Comparison of ENCODE assay signal across 8 mouse cellular contexts in the genomic region with DNA sequence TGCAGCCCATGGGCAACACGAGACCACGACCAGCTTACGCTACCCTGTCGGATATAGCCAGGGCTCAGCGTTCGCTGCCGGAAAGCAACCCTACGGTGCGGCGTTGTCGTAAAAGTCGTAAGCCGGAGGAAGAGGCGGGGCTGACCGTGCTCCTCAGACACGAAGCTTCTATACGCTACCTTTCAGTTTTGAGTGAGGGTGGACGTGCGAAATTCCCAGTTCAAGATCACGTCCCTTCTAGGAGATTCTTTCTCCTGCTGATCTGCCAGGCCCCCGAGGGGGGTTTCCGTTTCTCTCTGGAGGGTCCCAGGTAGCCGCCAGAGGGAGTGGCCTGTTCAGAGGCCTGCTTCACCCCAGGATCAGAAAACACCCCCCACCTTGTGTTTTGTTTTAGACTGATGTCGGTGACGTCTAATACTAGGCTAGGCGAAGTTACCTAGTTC. TPM values are rescaled to one million over a fixed set of nuclear protein-coding genes. Genes with fewer than 3 reads are reported as not detected.
DNase-seq lines count a peak whose midpoint lies in the region; ATAC-seq and TF ChIP-seq lines count a peak whose summit lies in the region.

Hax1 (minus strand) TSS at position 169 of the 443 bp plus-strand sequence.

- H3K27ac ChIP-seq in cortical plate, adult 2 months (ENCODE audit: insufficient read depth, low read length) = peak within 1 kb of the TSS; percentile 30; the same call in 1 of the 2 replicates

- ATAC-seq in activated CD4-positive, CD25-positive, alpha-beta regulatory T cell, adult 4 months = peak; percentile 90

- H3K36me3 ChIP-seq in megakaryocyte, embryonic 14.5 days (replicated peaks; ENCODE audit: low read length) = peaks cover 70% of the 10 kb centered on the region

- no peaks in the 10 kb centered on the region for H3K27me3 ChIP-seq in megakaryocyte, embryonic 14.5 days (replicated peaks)

- H3K4me1 ChIP-seq in cortical plate, adult 2 months (ENCODE audit: control insufficient read depth, insufficient read depth, low read length) = peaks cover 3% of the 10 kb centered on the region; the same call in 1 of the 2 replicates
- peaks cover 23% of the 10 kb centered on the region for H3K4me1 ChIP-seq in megakaryocyte, embryonic 14.5 days

- TF ChIP-seq CTCF in cortical plate, adult 2 months (IDR thresholded peaks at IDR 0.05; ENCODE audit: extremely low read depth, insufficient read depth, low read length) = no peak

- peak within 1 kb of the TSS; percentile 58 for H3K4me3 ChIP-seq in cortical plate, adult 2 months (ENCODE audit: insufficient read depth, low read length)
- H3K4me3 ChIP-seq in megakaryocyte, embryonic 14.5 days (replicated peaks) = peak within 1 kb of the TSS; percentile 94

- H3K9me3 ChIP-seq in megakaryocyte, embryonic 14.5 days = no peaks in the 10 kb centered on the region

- DNase-seq in gastrocnemius, adult 8-10 months (ENCODE audit: low spot score in 2 of 2) = peak; percentile 86 to 88
- peak; percentile 94 for DNase-seq in hindlimb bud, embryonic 11.5 days (ENCODE audit: extremely low spot score, low read depth, low spot score)
- DNase-seq in left cerebral cortex, adult 8-10 months (ENCODE audit: low spot score in 2 of 2) = peak; percentile 87 to 91
- peak; percentile 96 for DNase-seq in right cerebral cortex, postnatal 10 days (ENCODE audit: low spot score in 2 of 2)
- peak; percentile 88 for DNase-seq in urinary bladder, postnatal 25 days (ENCODE audit: low spot score)

- peak; percentile 91 for TF ChIP-seq POLR2A in cortical plate, adult 2 months (IDR thresholded peaks at IDR 0.05; ENCODE audit: extremely low read depth, insufficient read depth, low read length)

RNA-seq across cellular contexts. Expression of gene Hax1, which starts in this region (rescaled TPM):
- 10 to 100 TPM; 51.0 to 72.3 TPM for polyA plus RNA-seq in activated CD4-positive, CD25-positive, alpha-beta regulatory T cell, adult 4 months (2017; shearing (Covaris generic))
- 96.1 and 101 TPM in 2 replicates for polyA plus RNA-seq in cortical plate, adult 2 months (2012; rRNA removed)
- 10 to 100 TPM; 47.1 to 65.2 (median 51.5) TPM for total RNA-seq in gastrocnemius, adult 8-10 months (2022)
- 100 to 1,000 TPM in 1 of 4 experiments, 10 to 100 TPM in 3; 81.7 to 101 (median 87.0) TPM for total RNA-seq in left cerebral cortex, adult 8-10 months (2022)
- 10.9 and 58.1 TPM in 2 replicates for polyA plus RNA-seq in megakaryocyte, embryonic 14.5 days (2012; ENCODE audit: insufficient read depth, low replicate concordance)

Comparison
In these comparisons a context has a peak if more than half of its experiments do, and no peak if none do; other contexts are left out.
1. Peak in every context shown above with its lines: DNase-seq, ATAC-seq, H3K4me3 ChIP-seq and H3K27ac ChIP-seq.